Mouse (Mus musculus) testis, adult 2 months (tissue): ENCODE results near the gene Pam.

Source experiments
- CTCF ChIP-seq: fragments of 200-500 bp; IDR thresholded peaks from 2 replicates; pipeline ENCODE4 v1.5.1; 2012; ENCODE audit warnings: low read depth, mild to moderate bottlenecking, inconsistent platforms, low read length, moderate library complexity; ENCODE audit not compliant: control insufficient read depth, insufficient read depth, insufficient replicate concordance
- POLR2A ChIP-seq: fragments of 200-500 bp; IDR thresholded peaks from 2 replicates; pipeline ENCODE4 v1.6.1; 2012; ENCODE audit warnings: low read depth, mild to moderate bottlenecking, inconsistent platforms, low read length, moderate library complexity; ENCODE audit not compliant: control insufficient read depth

DNA sequence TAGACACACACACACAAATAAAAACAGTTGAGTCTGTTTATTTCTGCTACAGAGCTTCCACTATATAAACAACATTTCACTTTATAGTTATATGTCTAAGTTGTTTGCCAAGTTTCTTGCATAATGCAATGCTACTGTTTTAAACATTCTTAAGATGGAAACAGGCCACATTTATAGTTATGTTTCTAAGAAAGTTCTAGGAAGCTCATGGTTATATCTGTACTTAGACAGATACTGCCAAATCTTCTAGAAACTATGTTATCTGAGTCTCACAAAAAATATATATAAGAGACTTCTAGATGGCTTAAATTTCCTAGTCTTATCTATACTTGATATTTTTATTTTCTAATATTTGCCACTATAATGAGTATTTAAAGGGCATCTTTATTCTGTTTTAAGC is 342.2 kb downstream of the Pam start:
- no peak for TF ChIP-seq POLR2A
- TF ChIP-seq CTCF = no peak
